Mouse (Mus musculus) small intestine, adult 2 months (tissue): Measurements from ENCODE around the gene 4930539E08Rik.

Experiments used
- CTCF ChIP-seq: fragments of 200-500 bp; IDR thresholded peaks from 2 replicates; pipeline ENCODE4 v1.5.1; 2012; ENCODE audit warnings: low read depth, mild to moderate bottlenecking, control low read depth, inconsistent platforms, low read length, moderate library complexity, mixed read lengths; ENCODE audit not compliant: insufficient replicate concordance, insufficient read length; ENCODE audit errors: extremely low read depth
- POLR2A ChIP-seq: fragments of 200-500 bp; IDR thresholded peaks from 2 replicates; pipeline ENCODE4 v1.6.1; 2012; ENCODE audit warnings: low read depth, mild to moderate bottlenecking, control low read depth, inconsistent platforms, low read length, moderate library complexity

- no peak for TF ChIP-seq CTCF
- TF ChIP-seq POLR2A: no peak
Observed at GRCm38 (mm10) chr17:28872322-28872721, 42.8 kb downstream of the 4930539E08Rik start.
